Mouse (Mus musculus) embryonic facial prominence, embryonic 13.5 days (tissue): ENCODE data around the gene Slc23a4. TPM values are rescaled to one million over a fixed set of nuclear protein-coding genes. Genes with fewer than 3 reads are reported as not detected.

Experiments used
- ATAC-seq: fragments of 200-750 bp; cut with Nextera tagmentation; 2 replicates; pipeline ENCODE4 v1.8.0; 2017; ENCODE audit warnings: low read depth; ENCODE audit not compliant: insufficient number of reproducible peaks, insufficient read depth, low FRiP score, low TSS enrichment
- H3K27ac ChIP-seq: fragments of 300-500 bp; sonication (generic); 2 replicates; pipeline ENCODE4 v1.5.1; 2015; ENCODE audit warnings: moderate library complexity, mild to moderate bottlenecking, inconsistent platforms
- H3K27me3 ChIP-seq: fragments of 300-500 bp; sonication (generic); 2 replicates; pipeline ENCODE4 v1.6.1; 2015; ENCODE audit warnings: mild to moderate bottlenecking, inconsistent platforms
- H3K36me3 ChIP-seq: fragments of 300-500 bp; sonication (generic); 2 replicates; pipeline ENCODE4 v1.6.1; 2015; ENCODE audit warnings: mild to moderate bottlenecking, inconsistent platforms
- H3K4me1 ChIP-seq: fragments of 300-500 bp; sonication (generic); 2 replicates; pipeline ENCODE4 v1.6.1; 2015; ENCODE audit warnings: inconsistent platforms
- H3K4me2 ChIP-seq: fragments of 300-500 bp; sonication (generic); 2 replicates; pipeline ENCODE4 v1.6.1; 2015; ENCODE audit warnings: moderate library complexity, mild to moderate bottlenecking, inconsistent platforms
- H3K4me3 ChIP-seq: fragments of 300-500 bp; sonication (generic); 2 replicates; pipeline ENCODE4 v1.5.1; 2015; ENCODE audit warnings: mild to moderate bottlenecking, inconsistent platforms
- H3K9ac ChIP-seq: fragments of 300-500 bp; sonication (generic); 2 replicates; pipeline ENCODE4 v1.6.1; 2015; ENCODE audit warnings: mild to moderate bottlenecking, inconsistent platforms
- H3K9me3 ChIP-seq: fragments of 300-500 bp; sonication (generic); 2 replicates; pipeline ENCODE4 v1.6.1; 2016; ENCODE audit warnings: inconsistent platforms
- WGBS: fragments of 180-500 bp; shearing (Covaris S2); methylation state at CpG from one replicate; pipeline ENCODE4 v1.1.7; 2015; ENCODE audit warnings: mixed read lengths; 5-methylcytosine and 5-hydroxymethylcytosine counted together
- polyA plus RNA-seq: library from polyadenylated mRNA; unstranded; fragments of >200 nt; fragmentation: Nextera tagmentation; extraction: Ambion mirVana; gene quantifications from 2 replicates; pipeline ENCODE4 v1.2.1, GENCODE M21; 2015

The Slc23a4 gene
- 0.38 and 0.63 TPM in 2 replicates for polyA plus RNA-seq

DNA sequence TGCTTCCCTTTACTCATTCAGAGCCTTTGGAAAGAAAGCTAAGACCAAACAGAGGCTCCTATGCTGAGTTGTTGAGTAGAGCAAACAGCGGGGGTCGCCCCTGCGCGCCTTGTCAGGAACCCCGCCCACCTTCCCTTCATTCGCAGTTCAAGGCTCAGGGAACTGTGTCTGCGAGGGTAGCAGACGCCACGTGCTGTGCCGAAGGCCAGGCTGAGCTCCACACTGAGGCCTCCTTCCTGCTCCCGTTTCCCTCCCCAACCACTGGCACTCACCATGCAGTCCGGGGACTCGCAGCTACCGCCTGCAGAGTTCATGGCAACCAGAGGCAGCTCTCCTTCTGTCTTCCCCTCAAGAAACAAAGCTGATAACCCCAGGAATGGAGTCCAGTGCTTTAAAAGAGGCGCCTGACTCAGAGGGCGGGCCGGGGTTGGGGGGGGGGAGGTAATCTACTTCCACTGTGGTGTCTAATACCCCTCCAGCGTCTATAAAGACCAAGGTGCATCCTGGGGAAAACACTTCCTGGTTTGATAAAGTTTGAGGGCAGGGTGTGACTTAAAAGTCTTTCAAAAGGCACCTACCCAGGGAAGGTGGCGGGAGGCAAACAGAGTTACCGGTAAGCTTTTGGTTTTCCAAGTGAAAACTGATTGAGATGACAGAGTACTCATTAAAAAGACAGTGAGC lies at the start of gene Slc23a4:
Gene Slc23a4 (minus strand): TSS at position 324 of the 681 bp plus-strand sequence.
- Histone ChIP-seq H3K9me3 (no peaks in the 10 kb centered on the region), H3K36me3 (no peaks in the 10 kb centered on the region), H3K27me3 (no peaks in the 10 kb centered on the region; the same call in 1 of the 2 replicates), H3K27ac (no peak within 1 kb of the TSS), H3K4me2 (peak within 1 kb of the TSS; percentile 37), H3K9ac (no peak within 1 kb of the TSS), H3K4me1 (peaks cover 20% of the 10 kb centered on the region), H3K4me3 (no peak within 1 kb of the TSS)
- ATAC-seq, result no peak
- WGBS, result 14% methylated on average over 20 of the region's 20 CpGs

- H3K4me2 ChIP-seq, result no peak overlapping the region
- H3K27me3 ChIP-seq, result no peaks in the 10 kb centered on the region
- H3K9me3 ChIP-seq, result no peaks in the 10 kb centered on the region
- WGBS, result 92% methylated on average over 11 of the region's 11 CpGs
- H3K9ac ChIP-seq, result no peak overlapping the region
- no peak overlapping the region for H3K4me3 ChIP-seq
- H3K36me3 ChIP-seq, result peaks cover 9% of the 10 kb centered on the region
- ATAC-seq, result no peak
- H3K27ac ChIP-seq, result no peak overlapping the region
- no peaks in the 10 kb centered on the region for H3K4me1 ChIP-seq
These were observed 45.1 kb upstream of the Slc23a4 start for GRCm38 (mm10) chr6:35033341-35033740.

DNA sequence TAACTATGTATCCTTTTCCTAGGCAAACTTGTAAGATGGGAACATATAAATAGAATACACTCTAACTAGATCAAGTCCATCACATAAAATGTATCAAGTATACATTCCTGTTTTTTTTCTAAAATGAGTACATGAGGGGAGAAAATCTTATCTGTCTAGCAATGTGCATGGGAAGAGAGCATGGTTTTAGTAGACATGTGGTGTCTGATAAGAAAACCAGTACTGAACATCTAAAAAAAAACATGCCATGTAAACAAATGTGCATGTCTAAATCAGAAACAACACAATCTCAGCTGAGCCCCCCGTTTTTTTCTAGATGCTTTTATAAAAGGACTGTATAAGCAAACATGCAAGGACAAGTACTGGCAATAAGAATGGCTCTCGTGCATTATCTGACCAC lies 44.5 kb upstream of the Slc23a4 start:
- no peak overlapping the region for H3K27ac ChIP-seq
- no peak for ATAC-seq
- no peak overlapping the region for H3K4me2 ChIP-seq
- peaks cover 9% of the 10 kb centered on the region for H3K36me3 ChIP-seq
- H3K9ac ChIP-seq, result no peak overlapping the region
- H3K27me3 ChIP-seq, result no peaks in the 10 kb centered on the region
- no peaks in the 10 kb centered on the region; the same call in 1 of the 2 replicates for H3K4me1 ChIP-seq
- H3K4me3 ChIP-seq, result no peak overlapping the region
- no peaks in the 10 kb centered on the region for H3K9me3 ChIP-seq
- 75% methylated on average over 2 of the region's 2 CpGs for WGBS

GRCm38 (mm10) chr6:35030811-35031210 lies 42.6 kb upstream of the Slc23a4 start:
- Histone ChIP-seq H3K4me3 (no peak overlapping the region), H3K27ac (no peak overlapping the region), H3K36me3 (no peaks in the 10 kb centered on the region), H3K4me1 (peaks cover 8% of the 10 kb centered on the region; the same call in 1 of the 2 replicates), H3K27me3 (no peaks in the 10 kb centered on the region), H3K9me3 (no peaks in the 10 kb centered on the region), H3K9ac (no peak overlapping the region), H3K4me2 (no peak overlapping the region)
- no peak for ATAC-seq
- 94% methylated on average over 4 of the region's 4 CpGs for WGBS

DNA sequence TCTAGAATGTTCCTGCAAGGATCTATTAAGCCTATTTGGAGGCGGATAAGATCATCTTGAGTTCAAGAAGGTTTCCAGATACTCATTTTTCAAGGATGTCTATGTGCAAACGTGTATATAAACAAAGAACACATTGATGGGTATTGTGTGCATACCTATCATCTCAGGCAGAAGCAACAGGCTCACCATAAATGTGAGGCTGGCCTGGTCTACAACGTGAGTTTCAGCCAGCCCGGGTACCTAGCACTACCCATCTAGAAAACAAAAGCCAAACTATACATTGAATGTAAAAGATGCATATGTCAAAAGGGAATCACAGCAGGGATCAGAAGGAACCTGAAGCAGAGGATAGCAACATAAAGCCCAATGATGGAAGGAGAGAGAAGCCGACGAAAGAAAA lies 42.0 kb upstream of the Slc23a4 start:
- no peak overlapping the region for H3K4me2 ChIP-seq
- H3K36me3 ChIP-seq, result no peaks in the 10 kb centered on the region
- ATAC-seq, result no peak
- no peaks in the 10 kb centered on the region for H3K9me3 ChIP-seq
- H3K4me1 ChIP-seq, result peaks cover 12% of the 10 kb centered on the region
- WGBS, result 84% methylated on average over 6 of the region's 6 CpGs
- H3K4me3 ChIP-seq, result no peak overlapping the region
- H3K27ac ChIP-seq, result no peak overlapping the region
- no peaks in the 10 kb centered on the region for H3K27me3 ChIP-seq
- H3K9ac ChIP-seq, result no peak overlapping the region

DNA sequence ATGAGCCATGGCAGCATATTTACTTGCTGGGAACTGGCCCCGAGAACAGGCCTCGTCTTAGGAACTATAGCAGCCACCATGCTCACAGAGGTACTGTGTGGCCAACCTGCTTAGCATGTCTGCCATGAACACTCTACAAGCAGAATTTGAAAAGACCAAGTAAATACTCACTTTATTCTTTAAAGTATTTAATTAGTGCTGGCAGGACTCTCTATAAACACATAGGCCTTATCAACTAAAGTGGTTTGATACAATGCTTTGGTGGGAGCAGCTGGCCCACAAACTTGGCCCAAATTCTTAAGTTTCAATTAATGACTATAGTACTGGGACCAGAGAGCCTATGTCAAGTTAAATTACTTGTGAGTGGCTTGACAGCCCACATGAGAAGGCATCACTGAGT lies 39.8 kb upstream of the Slc23a4 start:
- Histone ChIP-seq H3K27me3 (no peaks in the 10 kb centered on the region), H3K9ac (no peak overlapping the region), H3K27ac (no peak overlapping the region), H3K4me2 (no peak overlapping the region), H3K36me3 (peaks cover 2% of the 10 kb centered on the region; the same call in 1 of the 2 replicates), H3K4me3 (no peak overlapping the region), H3K9me3 (no peaks in the 10 kb centered on the region), H3K4me1 (peaks cover 27% of the 10 kb centered on the region)
- ATAC-seq, result no peak
- 96% methylated on average over 2 of the region's 2 CpGs for WGBS

GRCm38 (mm10) chr6:35027257-35027656 lies 39.1 kb upstream of the Slc23a4 start:
- H3K9me3 ChIP-seq, result no peaks in the 10 kb centered on the region
- H3K27ac ChIP-seq, result no peak overlapping the region
- ATAC-seq, result no peak
- H3K4me2 ChIP-seq, result no peak overlapping the region
- no peak overlapping the region for H3K9ac ChIP-seq
- H3K27me3 ChIP-seq, result no peaks in the 10 kb centered on the region
- H3K4me3 ChIP-seq, result no peak overlapping the region
- peaks cover 27% of the 10 kb centered on the region for H3K4me1 ChIP-seq
- peaks cover 4% of the 10 kb centered on the region; the same call in 1 of the 2 replicates for H3K36me3 ChIP-seq
- WGBS, result 66% methylated on average over 6 of the region's 6 CpGs

GRCm38 (mm10) chr6:35016624-35017023 lies 28.4 kb upstream of the Slc23a4 start:
- no peak for ATAC-seq
- H3K36me3 ChIP-seq, result peaks cover 19% of the 10 kb centered on the region
- peaks cover 12% of the 10 kb centered on the region for H3K4me1 ChIP-seq
- H3K9me3 ChIP-seq, result no peaks in the 10 kb centered on the region
- H3K4me2 ChIP-seq, result no peak overlapping the region
- H3K27me3 ChIP-seq, result no peaks in the 10 kb centered on the region
- no peak overlapping the region for H3K9ac ChIP-seq
- 89% methylated on average over 5 of the region's 5 CpGs for WGBS
- H3K4me3 ChIP-seq, result no peak overlapping the region
- H3K27ac ChIP-seq, result no peak overlapping the region

- no peak overlapping the region for H3K27ac ChIP-seq
- peaks cover 12% of the 10 kb centered on the region for H3K4me1 ChIP-seq
- H3K4me2 ChIP-seq, result no peak overlapping the region
- ATAC-seq, result no peak
- 30% methylated on average over 1 of the region's 1 CpGs for WGBS
- no peak overlapping the region for H3K4me3 ChIP-seq
- H3K36me3 ChIP-seq, result peaks cover 6% of the 10 kb centered on the region; the same call in 1 of the 2 replicates
- H3K9me3 ChIP-seq, result no peaks in the 10 kb centered on the region
- no peak overlapping the region for H3K9ac ChIP-seq
- H3K27me3 ChIP-seq, result no peaks in the 10 kb centered on the region
These were observed 23.7 kb upstream of the Slc23a4 start for GRCm38 (mm10) chr6:35011953-35012352.

- Histone ChIP-seq H3K9me3 (no peaks in the 10 kb centered on the region), H3K4me3 (no peak overlapping the region), H3K36me3 (no peaks in the 10 kb centered on the region), H3K4me2 (no peak overlapping the region), H3K9ac (no peak overlapping the region), H3K27ac (no peak overlapping the region), H3K27me3 (no peaks in the 10 kb centered on the region), H3K4me1 (peaks cover 12% of the 10 kb centered on the region)
- no peak for ATAC-seq
- WGBS, result 92% methylated on average over 5 of the region's 5 CpGs
These were observed 22.5 kb upstream of the Slc23a4 start for GRCm38 (mm10) chr6:35010705-35011104.

DNA sequence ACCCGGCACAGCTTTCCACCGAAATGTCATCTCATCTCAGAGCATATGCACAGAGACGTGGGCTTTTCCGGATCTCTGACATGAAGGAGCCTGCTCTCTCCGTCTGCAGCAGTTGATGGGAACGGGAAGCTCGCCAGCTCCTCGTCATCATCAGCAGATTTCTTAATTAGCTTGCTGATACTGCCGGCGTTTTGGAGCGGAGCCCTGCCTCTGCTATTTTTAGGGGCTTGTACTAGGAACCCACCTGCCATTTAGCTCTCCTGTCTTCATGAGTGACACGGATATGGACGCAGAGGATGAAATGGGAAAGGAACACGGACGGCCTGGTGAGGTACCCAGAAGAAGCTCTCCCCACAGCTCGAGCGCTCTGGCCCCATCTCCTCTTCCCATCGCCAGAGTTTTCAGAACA lies 14.1 kb upstream of the Slc23a4 start:
- Histone ChIP-seq H3K4me3 (no peak overlapping the region), H3K9me3 (no peaks in the 10 kb centered on the region), H3K36me3 (no peaks in the 10 kb centered on the region), H3K9ac (no peak overlapping the region), H3K4me1 (peaks cover 8% of the 10 kb centered on the region), H3K27ac (no peak overlapping the region), H3K27me3 (no peaks in the 10 kb centered on the region), H3K4me2 (no peak overlapping the region)
- WGBS, result 79% methylated on average over 18 of the region's 18 CpGs
- ATAC-seq, result no peak

DNA sequence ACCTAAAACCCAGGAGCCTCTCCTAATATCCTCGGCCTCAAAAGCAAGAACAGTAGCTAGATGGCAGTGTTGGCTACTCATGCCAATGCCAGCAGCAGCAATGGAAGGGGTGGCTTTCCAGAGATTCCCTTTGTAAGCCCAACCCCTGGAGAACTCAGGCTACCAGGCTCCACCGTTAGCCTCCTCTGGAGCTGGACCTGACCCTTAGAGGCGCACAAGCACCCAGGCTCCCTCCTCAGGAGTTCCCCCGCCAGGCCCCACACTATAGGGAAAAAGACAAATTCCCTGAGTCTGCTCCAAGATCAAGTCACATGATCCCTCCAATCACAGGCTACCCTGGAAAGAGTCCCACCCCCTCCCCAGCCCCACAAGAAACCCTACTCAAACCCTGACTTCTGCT lies 10.9 kb upstream of the Slc23a4 start:
- ATAC-seq, result 0 out of 2 replicates have a peak, but pooled peaks have one; percentile 10

More for the DNA sequence above, 10.9 kb upstream of the Slc23a4 start:
- Histone ChIP-seq H3K4me2 (peak overlapping the region; percentile 47), H3K36me3 (no peaks in the 10 kb centered on the region), H3K4me3 (peak overlapping the region; percentile 17; the same call in 1 of the 2 replicates), H3K27me3 (no peaks in the 10 kb centered on the region), H3K27ac (no peak overlapping the region), H3K9me3 (no peaks in the 10 kb centered on the region), H3K9ac (peak overlapping the region; percentile 44; the same call in 1 of the 2 replicates), H3K4me1 (peaks cover 15% of the 10 kb centered on the region)
- WGBS, result 10% methylated on average over 4 of the region's 4 CpGs
